Mouse (Mus musculus): Measurements from ENCODE around the gene L3mbtl4. TPM values are rescaled to one million over a fixed set of nuclear protein-coding genes. Genes with fewer than 3 reads are reported as not detected.
"Not testable (repeated sequence)": the region's sequence is repeated elsewhere in the genome, so short reads cannot be mapped to it uniquely, and the experiment has no call there.

Gene L3mbtl4
- polyA plus RNA-seq, 1 experiment from 2014 or later: 1.1 TPM

DNA sequence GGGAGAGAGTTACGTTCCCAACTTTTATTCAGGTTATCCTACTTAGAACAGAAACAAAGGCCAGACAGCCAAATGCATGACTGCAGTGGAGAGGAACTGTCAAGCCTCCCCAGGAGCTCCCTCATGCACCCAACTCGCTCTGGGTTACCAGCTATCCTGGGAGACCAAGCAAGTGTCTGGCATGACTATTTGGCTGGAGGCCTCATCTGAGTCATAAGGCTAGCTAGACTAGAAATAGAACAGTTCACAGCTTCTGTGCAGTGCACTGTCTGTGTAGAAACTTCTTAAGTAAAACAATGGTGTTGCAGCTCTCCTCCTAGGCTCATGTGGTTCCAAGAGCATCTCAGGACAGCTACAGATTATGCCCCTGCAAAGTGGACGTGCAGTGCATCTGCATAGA is 218.6 kb downstream of the L3mbtl4 start:
- H3K4me2 ChIP-seq (ENCODE audit: low read length): no peak overlapping the region
- ATAC-seq (replicated peaks; ENCODE audit: low FRiP score, low read depth): no peak
- H3K27me3 ChIP-seq (ENCODE audit: insufficient read depth, low read length): no peaks in the 10 kb centered on the region
- 91% methylated on average over 3 of the region's 3 CpGs for WGBS
- no peak overlapping the region for H3K9ac ChIP-seq (ENCODE audit: low read depth, low read length)
- H3K4me1 ChIP-seq (replicated peaks; ENCODE audit: insufficient read depth, low read length): no peaks in the 10 kb centered on the region
- H3K36me3 ChIP-seq (ENCODE audit: insufficient read depth, low read length): no peaks in the 10 kb centered on the region
- no peak for TF ChIP-seq CTCF (IDR thresholded peaks at IDR 0.05; ENCODE audit: low read depth)
- H3K27ac ChIP-seq: no peak overlapping the region
- no peak for DNase-seq (ENCODE audit: low spot score)
- H3K9me3 ChIP-seq (replicated peaks; ENCODE audit: low read length): no peaks in the 10 kb centered on the region
- no peak overlapping the region for H3K4me3 ChIP-seq (replicated peaks; ENCODE audit: low read depth, low read length)

DNA sequence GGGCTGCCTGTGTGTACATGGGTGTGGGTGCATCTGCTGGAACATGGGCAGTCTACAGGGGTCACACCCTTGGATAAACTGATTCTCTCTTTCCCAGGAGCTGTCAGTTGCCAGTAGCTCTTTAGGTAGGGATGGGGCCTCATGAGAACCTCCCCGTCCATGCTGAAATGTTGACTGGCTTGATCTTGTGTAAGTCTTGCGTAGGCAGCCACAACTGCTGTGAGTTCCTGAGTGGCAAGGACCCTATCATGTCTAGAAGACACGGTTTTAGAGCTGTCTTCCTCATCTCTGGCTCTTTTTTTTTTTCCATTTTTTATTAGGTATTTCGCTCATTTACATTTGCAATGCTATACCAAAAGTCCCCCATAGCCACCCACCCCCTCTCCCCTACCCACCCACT is 229.4 kb downstream of the L3mbtl4 start:
- H3K4me1 ChIP-seq (replicated peaks; ENCODE audit: insufficient read depth, low read length); H3K9me3 ChIP-seq (replicated peaks; ENCODE audit: low read length); H3K9ac ChIP-seq (ENCODE audit: low read depth, low read length); H3K27ac ChIP-seq; DNase-seq (ENCODE audit: low spot score); H3K27me3 ChIP-seq (ENCODE audit: insufficient read depth, low read length); H3K4me2 ChIP-seq (ENCODE audit: low read length); ATAC-seq (replicated peaks; ENCODE audit: low FRiP score, low read depth); H3K4me3 ChIP-seq (replicated peaks; ENCODE audit: low read depth, low read length); H3K36me3 ChIP-seq (ENCODE audit: insufficient read depth, low read length): not testable (repeated sequence)
- 82% methylated on average over 2 of the region's 4 CpGs for WGBS

DNA sequence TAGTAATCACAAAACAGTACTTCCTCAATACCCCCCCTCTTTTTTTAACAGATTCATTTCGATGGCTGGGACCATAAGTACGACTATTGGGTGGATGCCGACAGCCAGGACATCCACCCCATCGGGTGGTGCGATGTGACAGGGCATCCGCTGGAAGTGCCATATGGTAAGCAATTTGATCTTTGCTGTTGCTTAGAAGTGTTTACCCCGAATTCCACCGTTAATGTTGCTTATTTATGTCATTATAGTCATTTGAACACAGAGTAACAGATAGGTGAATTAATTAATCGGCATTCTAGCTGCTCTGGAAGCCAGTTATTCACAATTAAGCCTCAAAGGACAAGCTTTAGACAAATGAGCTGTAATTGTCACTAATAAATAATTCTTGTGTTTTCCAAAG is 286.1 kb downstream of the L3mbtl4 start:
- 78% methylated on average over 9 of the region's 9 CpGs for WGBS
- no peak for ATAC-seq (replicated peaks; ENCODE audit: low FRiP score, low read depth)
- Histone ChIP-seq H3K9ac (ENCODE audit: low read depth, low read length) (no peak overlapping the region), H3K4me1 (replicated peaks; ENCODE audit: insufficient read depth, low read length) (no peaks in the 10 kb centered on the region), H3K27me3 (ENCODE audit: insufficient read depth, low read length) (no peaks in the 10 kb centered on the region), H3K36me3 (ENCODE audit: insufficient read depth, low read length) (no peaks in the 10 kb centered on the region), H3K9me3 (replicated peaks; ENCODE audit: low read length) (no peaks in the 10 kb centered on the region), H3K27ac (no peak overlapping the region), H3K4me2 (ENCODE audit: low read length) (no peak overlapping the region), H3K4me3 (replicated peaks; ENCODE audit: low read depth, low read length) (no peak overlapping the region)
- TF ChIP-seq CTCF (IDR thresholded peaks at IDR 0.05; ENCODE audit: low read depth): no peak
- DNase-seq (ENCODE audit: low spot score): no peak

DNA sequence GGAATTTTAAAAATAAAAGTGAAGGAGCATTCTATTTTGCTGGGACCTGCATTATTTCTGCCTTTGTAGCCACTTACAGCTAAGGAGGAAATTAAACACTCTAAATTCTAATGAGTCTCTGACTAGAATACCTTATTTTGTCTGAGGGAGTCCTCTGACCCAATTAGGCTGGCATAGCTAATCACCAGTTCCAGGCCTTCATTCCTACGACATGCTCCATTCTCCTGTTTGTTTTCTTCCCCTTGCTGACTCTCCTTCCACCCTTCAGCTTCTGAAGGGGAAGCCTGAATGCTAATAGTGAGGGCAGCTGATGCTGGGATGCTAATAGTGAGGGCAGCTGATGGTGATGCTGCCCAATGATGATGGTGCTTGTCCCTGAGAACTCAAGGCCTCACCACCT is 286.7 kb downstream of the L3mbtl4 start:
- no peak for TF ChIP-seq CTCF (IDR thresholded peaks at IDR 0.05; ENCODE audit: low read depth)
- H3K9me3 ChIP-seq (replicated peaks; ENCODE audit: low read length): no peaks in the 10 kb centered on the region
- H3K36me3 ChIP-seq (ENCODE audit: insufficient read depth, low read length): no peaks in the 10 kb centered on the region
- no peak overlapping the region for H3K27ac ChIP-seq
- DNase-seq (ENCODE audit: low spot score) (no peak), ATAC-seq (replicated peaks; ENCODE audit: low FRiP score, low read depth) (no peak)
- H3K4me3 ChIP-seq (replicated peaks; ENCODE audit: low read depth, low read length): no peak overlapping the region
- H3K4me2 ChIP-seq (ENCODE audit: low read length): no peak overlapping the region
- no peak overlapping the region for H3K9ac ChIP-seq (ENCODE audit: low read depth, low read length)
- H3K27me3 ChIP-seq (ENCODE audit: insufficient read depth, low read length): no peaks in the 10 kb centered on the region
- no peaks in the 10 kb centered on the region for H3K4me1 ChIP-seq (replicated peaks; ENCODE audit: insufficient read depth, low read length)
- 35% methylated on average over 1 of the region's 1 CpGs for WGBS

DNA sequence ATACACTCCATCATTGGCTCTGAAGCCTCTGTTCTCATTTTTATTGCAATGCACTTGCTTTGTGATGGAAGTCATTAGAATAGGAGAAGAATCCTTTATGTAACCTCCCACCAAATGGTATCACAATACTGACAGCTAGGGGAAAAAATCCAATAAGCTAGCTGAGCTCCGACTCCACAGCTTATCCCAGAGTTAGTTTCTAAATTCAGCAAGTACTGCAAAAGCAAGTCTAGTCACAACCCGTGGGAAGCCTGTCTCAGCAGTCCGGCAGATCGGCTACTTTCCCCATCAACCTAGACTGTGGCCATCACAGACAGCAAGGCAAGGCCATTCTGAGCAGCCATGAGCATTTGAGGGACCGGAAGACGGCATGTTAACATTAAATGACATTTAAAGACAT is 298.2 kb downstream of the L3mbtl4 start:
- Histone ChIP-seq H3K27me3 (ENCODE audit: insufficient read depth, low read length) (no peaks in the 10 kb centered on the region), H3K27ac (no peak overlapping the region), H3K4me2 (ENCODE audit: low read length) (no peak overlapping the region), H3K9ac (ENCODE audit: low read depth, low read length) (no peak overlapping the region), H3K4me1 (replicated peaks; ENCODE audit: insufficient read depth, low read length) (no peaks in the 10 kb centered on the region), H3K4me3 (replicated peaks; ENCODE audit: low read depth, low read length) (no peak overlapping the region), H3K36me3 (ENCODE audit: insufficient read depth, low read length) (no peaks in the 10 kb centered on the region), H3K9me3 (replicated peaks; ENCODE audit: low read length) (no peaks in the 10 kb centered on the region)
- ATAC-seq (replicated peaks; ENCODE audit: low FRiP score, low read depth): no peak
- no peak for TF ChIP-seq CTCF (IDR thresholded peaks at IDR 0.05; ENCODE audit: low read depth)
- 91% methylated on average over 6 of the region's 6 CpGs for WGBS
- DNase-seq (ENCODE audit: low spot score): no peak

DNA sequence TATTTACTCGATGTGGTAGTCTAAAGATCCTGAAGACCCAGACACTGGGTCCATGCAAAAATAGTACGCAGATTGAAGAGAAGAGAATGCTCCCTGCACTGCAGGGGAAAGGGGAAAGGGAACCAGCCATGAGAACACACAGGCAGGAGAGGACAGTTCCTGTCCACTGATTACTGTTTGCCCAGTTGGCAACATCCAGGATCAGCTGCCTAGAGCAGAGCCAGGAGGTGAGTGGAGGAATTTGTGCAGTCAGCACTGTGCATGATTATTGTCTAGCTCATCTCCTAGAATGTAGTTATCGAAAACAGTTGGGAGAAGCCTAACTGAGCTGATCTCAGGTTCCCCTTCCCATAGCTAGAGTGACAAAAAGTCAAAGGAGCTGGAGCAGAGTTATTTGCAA is 311.6 kb downstream of the L3mbtl4 start:
- ATAC-seq (replicated peaks; ENCODE audit: low FRiP score, low read depth): peak; percentile 63; the same call in 1 of the 2 replicates
- Histone ChIP-seq H3K27ac (no peak overlapping the region), H3K4me1 (replicated peaks; ENCODE audit: insufficient read depth, low read length) (no peaks in the 10 kb centered on the region), H3K9me3 (replicated peaks; ENCODE audit: low read length) (no peaks in the 10 kb centered on the region), H3K4me2 (ENCODE audit: low read length) (no peak overlapping the region), H3K27me3 (ENCODE audit: insufficient read depth, low read length) (no peaks in the 10 kb centered on the region), H3K9ac (ENCODE audit: low read depth, low read length) (no peak overlapping the region), H3K36me3 (ENCODE audit: insufficient read depth, low read length) (no peaks in the 10 kb centered on the region), H3K4me3 (replicated peaks; ENCODE audit: low read depth, low read length) (no peak overlapping the region)
- WGBS: 79% methylated on average over 3 of the region's 3 CpGs
- no peak for TF ChIP-seq CTCF (IDR thresholded peaks at IDR 0.05; ENCODE audit: low read depth)
- DNase-seq (ENCODE audit: low spot score): no peak

DNA sequence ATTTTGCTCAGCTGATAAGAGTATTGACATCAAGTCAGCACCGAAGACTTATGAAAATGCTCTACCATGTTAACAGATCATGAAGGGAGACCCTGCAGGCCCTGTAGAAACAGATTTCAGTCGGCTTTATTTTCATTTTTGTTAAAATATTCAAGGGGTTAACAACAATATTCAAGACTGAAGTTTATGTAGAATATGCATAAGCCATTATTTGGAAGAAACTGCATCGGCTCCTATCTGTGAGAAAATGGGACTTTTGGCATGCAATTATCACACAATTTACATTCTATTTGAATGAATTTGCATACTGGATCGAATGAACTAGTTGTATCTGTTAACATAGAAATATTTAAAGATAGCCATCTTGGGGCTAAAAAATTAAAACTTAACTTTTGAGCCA is 318.0 kb downstream of the L3mbtl4 start:
- no peak for TF ChIP-seq CTCF (IDR thresholded peaks at IDR 0.05; ENCODE audit: low read depth)
- Histone ChIP-seq H3K27me3 (ENCODE audit: insufficient read depth, low read length) (no peaks in the 10 kb centered on the region), H3K36me3 (ENCODE audit: insufficient read depth, low read length) (no peaks in the 10 kb centered on the region), H3K4me2 (ENCODE audit: low read length) (no peak overlapping the region), H3K9me3 (replicated peaks; ENCODE audit: low read length) (no peaks in the 10 kb centered on the region), H3K4me3 (replicated peaks; ENCODE audit: low read depth, low read length) (no peak overlapping the region), H3K9ac (ENCODE audit: low read depth, low read length) (no peak overlapping the region), H3K4me1 (replicated peaks; ENCODE audit: insufficient read depth, low read length) (no peaks in the 10 kb centered on the region), H3K27ac (no peak overlapping the region)
- no peak for DNase-seq (ENCODE audit: low spot score)
- no peak for ATAC-seq (replicated peaks; ENCODE audit: low FRiP score, low read depth)
- WGBS: 79% methylated on average over 4 of the region's 4 CpGs
